Mouse (Mus musculus): ENCODE data around the gene Ccdc88c. TPM values are rescaled to one million over a fixed set of nuclear protein-coding genes. Genes with fewer than 3 reads are reported as not detected.

Ccdc88c gene
- polyA plus RNA-seq, 2 experiments, result 5.3 to 9.2 TPM

DNA sequence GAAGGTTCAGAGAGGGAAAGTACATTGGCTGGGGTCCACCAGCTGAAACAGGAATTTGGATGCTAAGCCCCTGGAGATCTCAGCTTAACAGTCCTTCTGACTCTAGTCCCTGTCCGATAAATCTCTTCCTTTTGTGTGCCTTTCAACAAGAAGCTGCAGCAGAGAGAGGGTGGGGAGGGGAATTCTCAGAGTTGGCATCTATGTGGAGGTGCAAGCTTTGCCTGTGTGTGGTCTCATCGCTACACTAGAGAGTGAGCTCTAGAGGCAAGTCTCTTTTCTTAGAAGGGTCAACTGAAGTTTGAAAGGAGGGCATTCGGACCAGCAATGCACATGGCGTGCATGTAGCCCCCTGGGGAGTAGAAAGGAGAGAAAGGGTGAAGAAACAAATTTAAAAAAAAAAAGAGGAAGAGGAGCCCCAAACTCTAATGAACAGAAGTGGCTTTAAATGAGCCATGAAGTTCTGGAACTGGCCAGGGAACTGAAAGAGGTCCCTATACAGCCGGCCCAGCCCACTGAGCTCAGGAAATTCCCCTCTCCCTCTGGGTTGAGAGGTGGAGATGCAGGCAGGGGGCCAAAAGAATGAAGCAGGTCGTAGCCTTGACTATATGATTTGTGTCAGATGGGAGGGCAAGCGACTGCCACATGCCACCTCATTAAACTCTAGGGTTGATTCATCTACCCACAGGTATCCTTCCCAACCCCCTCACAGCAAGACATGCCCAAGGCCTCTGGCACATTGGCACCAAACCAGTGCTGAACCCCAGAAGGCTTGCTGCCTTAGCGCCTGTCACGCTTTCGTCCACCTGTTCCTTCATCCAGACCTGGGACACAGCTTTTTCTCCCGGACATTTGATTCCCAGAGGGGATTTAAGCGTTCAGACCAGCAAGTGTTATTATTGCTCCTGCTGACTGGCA lies 130.9 kb downstream of the Ccdc88c start:
- ATAC-seq (ENCODE audit: insufficient read depth), result no peak
- no peak for DNase-seq (ENCODE audit: low read depth in 3 of 3, low spot score in 3 of 3)
- H3K9ac ChIP-seq (replicated peaks), result no peak overlapping the region
- H3K4me2 ChIP-seq (ENCODE audit: low read depth), result no peak overlapping the region
- TF ChIP-seq CTCF (IDR thresholded peaks at IDR 0.05; ENCODE audit: low read depth), result no peak
- no peak for TF ChIP-seq EP300 (IDR thresholded peaks at IDR 0.05; ENCODE audit: low read depth)
- no peaks in the 10 kb centered on the region for H3K9me3 ChIP-seq (ENCODE audit: control insufficient read depth, low read length)
- H3K27me3 ChIP-seq (ENCODE audit: control insufficient read depth, insufficient read depth, low read length), result peaks cover 28% of the 10 kb centered on the region
- H3K27ac ChIP-seq, result no peak overlapping the region
- no peaks in the 10 kb centered on the region for H3K36me3 ChIP-seq (replicated peaks; ENCODE audit: control insufficient read depth, insufficient read depth, low read depth)
- no peaks in the 10 kb centered on the region for H3K4me1 ChIP-seq (replicated peaks; ENCODE audit: control insufficient read depth in 2 of 2, insufficient read depth in 2 of 2, low read length in 1 of 2)
- 32% methylated on average over 12 of the region's 12 CpGs for WGBS (ENCODE audit: insufficient replicate concordance)
- H3K4me3 ChIP-seq (ENCODE audit: insufficient read depth in 1 of 2, low read depth in 2 of 2, low read length in 2 of 2), result no peak overlapping the region

DNA sequence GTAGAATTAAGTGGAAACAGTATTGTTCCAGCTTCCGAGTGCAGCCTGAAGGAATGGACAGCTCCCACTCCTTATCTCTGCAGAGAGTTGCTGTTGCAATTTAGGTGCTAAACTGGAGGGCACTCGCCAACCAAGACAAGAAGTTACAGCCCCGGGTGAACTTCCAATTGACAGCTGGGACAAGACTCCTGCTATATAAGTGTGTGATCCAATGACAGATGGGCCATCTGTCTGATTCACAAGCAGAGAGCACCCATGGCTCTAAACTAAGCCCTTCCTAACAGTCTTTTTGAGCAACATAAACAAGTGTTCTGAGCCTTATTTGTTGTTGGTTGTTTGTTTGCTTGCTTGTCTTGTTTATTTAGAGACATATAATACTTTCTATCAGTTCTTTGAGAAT lies 132.2 kb downstream of the Ccdc88c start:
- ATAC-seq (ENCODE audit: insufficient read depth) (no peak), DNase-seq (ENCODE audit: low read depth in 3 of 3, low spot score in 3 of 3) (no peak)
- Histone ChIP-seq H3K27me3 (ENCODE audit: control insufficient read depth, insufficient read depth, low read length) (peaks cover 28% of the 10 kb centered on the region), H3K36me3 (replicated peaks; ENCODE audit: control insufficient read depth, insufficient read depth, low read depth) (no peaks in the 10 kb centered on the region), H3K4me2 (ENCODE audit: low read depth) (no peak overlapping the region), H3K27ac (no peak overlapping the region), H3K9ac (replicated peaks) (no peak overlapping the region), H3K4me1 (replicated peaks; ENCODE audit: control insufficient read depth in 2 of 2, insufficient read depth in 2 of 2, low read length in 1 of 2) (no peaks in the 10 kb centered on the region), H3K4me3 (ENCODE audit: insufficient read depth in 1 of 2, low read depth in 2 of 2, low read length in 2 of 2) (no peak overlapping the region), H3K9me3 (ENCODE audit: control insufficient read depth, low read length) (no peaks in the 10 kb centered on the region)
- 18% methylated on average over 3 of the region's 3 CpGs for WGBS (ENCODE audit: insufficient replicate concordance)
- TF ChIP-seq EP300 (IDR thresholded peaks at IDR 0.05; ENCODE audit: low read depth) (no peak), CTCF (IDR thresholded peaks at IDR 0.05; ENCODE audit: low read depth) (no peak)

DNA sequence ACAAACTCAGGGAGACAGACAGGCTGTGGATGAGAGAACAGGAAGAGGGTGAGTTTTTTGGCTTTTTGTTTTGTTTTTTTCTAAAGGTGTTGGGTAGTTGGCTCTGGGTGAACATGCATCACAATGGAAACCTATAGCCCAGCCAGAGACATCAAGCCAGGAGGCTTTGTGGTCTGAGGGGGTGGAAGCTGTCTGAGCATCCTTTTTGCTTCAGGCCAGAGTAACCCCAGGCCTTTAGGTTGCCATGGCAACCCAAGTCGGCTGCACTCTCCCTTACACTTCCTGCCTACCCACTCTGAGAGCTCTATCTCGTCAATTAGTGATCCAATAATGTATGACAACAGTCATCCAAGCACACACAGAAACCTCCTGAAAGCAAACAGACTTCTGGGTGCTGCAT lies 133.4 kb downstream of the Ccdc88c start:
- Histone ChIP-seq H3K4me1 (replicated peaks; ENCODE audit: control insufficient read depth in 2 of 2, insufficient read depth in 2 of 2, low read length in 1 of 2) (no peaks in the 10 kb centered on the region), H3K9ac (replicated peaks) (no peak overlapping the region), H3K36me3 (replicated peaks; ENCODE audit: control insufficient read depth, insufficient read depth, low read depth) (no peaks in the 10 kb centered on the region), H3K27me3 (ENCODE audit: control insufficient read depth, insufficient read depth, low read length) (peaks cover 28% of the 10 kb centered on the region), H3K4me2 (ENCODE audit: low read depth) (no peak overlapping the region), H3K9me3 (ENCODE audit: control insufficient read depth, low read length) (no peaks in the 10 kb centered on the region), H3K4me3 (ENCODE audit: insufficient read depth in 1 of 2, low read depth in 2 of 2, low read length in 2 of 2) (no peak overlapping the region), H3K27ac (no peak overlapping the region)
- DNase-seq (ENCODE audit: low read depth in 3 of 3, low spot score in 3 of 3) (no peak), ATAC-seq (ENCODE audit: insufficient read depth) (no peak)
- TF ChIP-seq CTCF (IDR thresholded peaks at IDR 0.05; ENCODE audit: low read depth), result no peak
- TF ChIP-seq EP300 (IDR thresholded peaks at IDR 0.05; ENCODE audit: low read depth), result no peak
- WGBS (ENCODE audit: insufficient replicate concordance), result 6% methylated on average over 2 of the region's 2 CpGs

DNA sequence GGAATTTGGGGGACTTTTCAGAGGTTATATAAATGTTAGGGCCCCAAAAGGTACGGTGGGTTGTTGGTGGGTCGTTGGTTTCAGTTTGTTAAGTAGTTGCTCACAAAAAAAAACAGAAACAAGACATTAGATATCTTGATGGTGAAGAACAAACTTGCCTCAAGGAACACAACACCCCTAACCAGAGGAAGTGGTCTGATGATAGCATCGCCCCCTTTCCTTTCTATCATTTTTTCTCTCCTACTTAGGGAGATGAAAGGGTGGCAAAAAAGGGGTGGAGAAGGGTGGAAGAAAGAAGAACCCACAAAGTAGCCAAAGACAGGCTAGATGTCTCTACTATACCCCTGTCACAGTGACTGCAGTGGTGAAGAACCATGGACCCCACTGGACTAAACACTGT lies 138.3 kb downstream of the Ccdc88c start:
- Histone ChIP-seq H3K36me3 (replicated peaks; ENCODE audit: control insufficient read depth, insufficient read depth, low read depth) (no peaks in the 10 kb centered on the region), H3K9me3 (ENCODE audit: control insufficient read depth, low read length) (no peaks in the 10 kb centered on the region), H3K4me2 (ENCODE audit: low read depth) (no peak overlapping the region), H3K4me1 (replicated peaks; ENCODE audit: control insufficient read depth in 2 of 2, insufficient read depth in 2 of 2, low read length in 1 of 2) (no peaks in the 10 kb centered on the region), H3K9ac (replicated peaks) (no peak overlapping the region), H3K27ac (no peak overlapping the region), H3K4me3 (ENCODE audit: insufficient read depth in 1 of 2, low read depth in 2 of 2, low read length in 2 of 2) (no peak overlapping the region), H3K27me3 (ENCODE audit: control insufficient read depth, insufficient read depth, low read length) (no peaks in the 10 kb centered on the region)
- ATAC-seq (ENCODE audit: insufficient read depth) (no peak), DNase-seq (ENCODE audit: low read depth in 3 of 3, low spot score in 3 of 3) (no peak)
- WGBS (ENCODE audit: insufficient replicate concordance), result 43% methylated on average over 3 of the region's 3 CpGs
- no peak for TF ChIP-seq EP300 (IDR thresholded peaks at IDR 0.05; ENCODE audit: low read depth)
- no peak for TF ChIP-seq CTCF (IDR thresholded peaks at IDR 0.05; ENCODE audit: low read depth)

DNA sequence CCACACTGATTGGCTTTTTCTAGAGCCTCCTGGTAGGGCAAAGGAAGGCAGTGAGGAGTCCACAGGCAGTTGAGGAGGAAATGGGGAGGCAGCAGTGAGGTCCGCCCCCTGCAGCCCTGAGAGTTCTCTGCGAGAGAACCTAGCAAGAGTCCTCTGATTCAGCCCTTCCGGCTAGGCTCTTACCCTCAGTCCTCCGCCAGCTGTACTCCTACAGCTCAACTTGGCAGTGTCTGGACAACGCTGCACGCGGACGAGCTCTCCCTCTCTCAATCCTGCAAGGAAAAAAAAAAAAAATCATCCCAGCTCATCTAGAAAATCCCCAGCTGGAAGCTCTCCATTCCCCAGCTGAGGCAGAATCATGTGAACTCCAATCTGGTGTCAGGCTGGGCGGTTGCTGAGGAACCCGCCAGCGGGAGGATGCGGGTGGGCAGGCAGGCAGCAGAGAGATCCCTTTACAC lies 141.0 kb downstream of the Ccdc88c start:
- TF ChIP-seq CTCF (IDR thresholded peaks at IDR 0.05; ENCODE audit: low read depth), result no peak
- TF ChIP-seq EP300 (IDR thresholded peaks at IDR 0.05; ENCODE audit: low read depth), result no peak
- 36% methylated on average over 12 of the region's 12 CpGs for WGBS (ENCODE audit: insufficient replicate concordance)
- no peak overlapping the region for H3K4me3 ChIP-seq (ENCODE audit: insufficient read depth in 1 of 2, low read depth in 2 of 2, low read length in 2 of 2)
- H3K27ac ChIP-seq, result no peak overlapping the region
- ATAC-seq (ENCODE audit: insufficient read depth) (no peak), DNase-seq (ENCODE audit: low read depth in 3 of 3, low spot score in 3 of 3) (no peak)
- H3K4me1 ChIP-seq (replicated peaks; ENCODE audit: control insufficient read depth in 2 of 2, insufficient read depth in 2 of 2, low read length in 1 of 2), result no peaks in the 10 kb centered on the region
- no peak overlapping the region for H3K9ac ChIP-seq (replicated peaks)
- no peaks in the 10 kb centered on the region for H3K36me3 ChIP-seq (replicated peaks; ENCODE audit: control insufficient read depth, insufficient read depth, low read depth)
- H3K9me3 ChIP-seq (ENCODE audit: control insufficient read depth, low read length), result no peaks in the 10 kb centered on the region
- no peaks in the 10 kb centered on the region for H3K27me3 ChIP-seq (ENCODE audit: control insufficient read depth, insufficient read depth, low read length)
- H3K4me2 ChIP-seq (ENCODE audit: low read depth), result no peak overlapping the region

All from liver, embryonic 14.5 days (tissue).